Mouse (Mus musculus): Measurements from ENCODE around the gene Ltbp4. TPM values are rescaled to one million over a fixed set of nuclear protein-coding genes. Genes with fewer than 3 reads are reported as not detected.

Ltbp4 gene
- total and polyA plus RNA-seq, 3 experiments = 0.43 to 2.6 (median 1.5) TPM

GRCm38 (mm10) chr7:27328648-27329047, 8.8 kb downstream of the Ltbp4 start:
- TF ChIP-seq RAD21 (IDR thresholded peaks at IDR 0.05; ENCODE audit: low read depth, low read length) = no peak
- no peak for TF ChIP-seq USF2 (conservative IDR thresholded peaks at IDR 0.05; ENCODE audit: low read depth, low read length)
- in situ Hi-C loops (cut with MboI; ENCODE audit: low pct_ligation_motif_present, low pct_unique_long_range_greater_than_20kb, low sequenced_read_pairs) = no loop called here
- Histone ChIP-seq H3K27me3 (replicated peaks) (peaks cover 19% of the 10 kb centered on the region), H3K4me2 (ENCODE audit: insufficient read depth, low read depth, poor library complexity, severe bottlenecking) (peak overlapping the region; percentile 33; the same call in 1 of the 2 replicates), H3K9me3 (replicated peaks; ENCODE audit: low read length) (no peaks in the 10 kb centered on the region), H3K36me3 (replicated peaks in 1 of 2; ENCODE audit: control insufficient read depth in 1 of 2, insufficient read depth in 1 of 2, low read length in 1 of 2) (no peaks in the 10 kb centered on the region), H3K4me1 (ENCODE audit: control insufficient read depth in 1 of 2, insufficient read depth in 2 of 2) (peaks cover 4 to 37% of the 10 kb centered on the region in 2 experiments), H3K4me3 (replicated peaks in 1 of 3; ENCODE audit: low read depth in 2 of 3, low read length in 2 of 3, poor library complexity in 1 of 3) (no peak overlapping the region), H3K9ac (ENCODE audit: insufficient read depth, low read depth) (no peak overlapping the region), H3K27ac (ENCODE audit: insufficient read depth, low read depth) (no peak overlapping the region), H3K79me2 (replicated peaks; ENCODE audit: control insufficient read depth, extremely low read depth, insufficient read depth, poor library complexity, severe bottlenecking) (no peaks in the 10 kb centered on the region)
- dilution Hi-C loops (cut with MboI; ENCODE audit: extremely low pct_ligation_motif_present, extremely low pct_unique_long_range_greater_than_20kb, low sequenced_read_pairs) = no loop called here
- no peak for DNase-seq (ENCODE audit: extremely low read depth)

- Histone ChIP-seq H3K36me3 (replicated peaks in 1 of 2; ENCODE audit: control insufficient read depth in 1 of 2, insufficient read depth in 1 of 2, low read length in 1 of 2) (no peaks in the 10 kb centered on the region), H3K4me2 (ENCODE audit: insufficient read depth, low read depth, poor library complexity, severe bottlenecking) (no peak overlapping the region), H3K4me3 (replicated peaks in 1 of 3; ENCODE audit: low read depth in 2 of 3, low read length in 2 of 3, poor library complexity in 1 of 3) (no peak overlapping the region), H3K27me3 (replicated peaks) (peaks cover 16% of the 10 kb centered on the region), H3K4me1 (ENCODE audit: control insufficient read depth in 1 of 2, insufficient read depth in 2 of 2) (peaks cover 4 to 35% of the 10 kb centered on the region in 2 experiments), H3K27ac (ENCODE audit: insufficient read depth, low read depth) (no peak overlapping the region), H3K9ac (ENCODE audit: insufficient read depth, low read depth) (no peak overlapping the region), H3K9me3 (replicated peaks; ENCODE audit: low read length) (no peaks in the 10 kb centered on the region), H3K79me2 (replicated peaks; ENCODE audit: control insufficient read depth, extremely low read depth, insufficient read depth, poor library complexity, severe bottlenecking) (no peaks in the 10 kb centered on the region)
- no peak for DNase-seq (ENCODE audit: extremely low read depth)
- no peak for TF ChIP-seq CHD1 (IDR thresholded peaks at IDR 0.05; ENCODE audit: low read depth, low read length)
- no peak for TF ChIP-seq JUN (IDR thresholded peaks at IDR 0.05; ENCODE audit: insufficient read depth, low read depth, low read length)
- no peak for TF ChIP-seq ETS1 (conservative IDR thresholded peaks at IDR 0.05; ENCODE audit: low read depth, low read length)
- no peak for TF ChIP-seq PAX5 (IDR thresholded peaks at IDR 0.05; ENCODE audit: low read length)
- no peak for TF ChIP-seq MXI1 (IDR thresholded peaks at IDR 0.05; ENCODE audit: low read depth, low read length)
- TF ChIP-seq MAX (IDR thresholded peaks at IDR 0.05; ENCODE audit: low read length) = no peak
- TF ChIP-seq SMC3 (IDR thresholded peaks at IDR 0.05; ENCODE audit: low read depth, low read length) = no peak
- no peak for TF ChIP-seq UBTF (IDR thresholded peaks at IDR 0.05; ENCODE audit: low read depth, low read length)
- TF ChIP-seq CHD2 (IDR thresholded peaks at IDR 0.05; ENCODE audit: low read length) = no peak
- no peak for TF ChIP-seq TBP (conservative IDR thresholded peaks at IDR 0.05; ENCODE audit: low read depth, low read length)
- TF ChIP-seq RAD21 (IDR thresholded peaks at IDR 0.05; ENCODE audit: low read depth, low read length) = no peak
- no peak for TF ChIP-seq CTCF (conservative IDR thresholded peaks at IDR 0.05 in 1 of 2, IDR thresholded peaks at IDR 0.05 in 1 of 2; ENCODE audit: low read depth in 2 of 2, low read length in 2 of 2)
- no peak for TF ChIP-seq MYC (IDR thresholded peaks at IDR 0.05; ENCODE audit: low read depth, low read length)
- no peak for TF ChIP-seq BHLHE40 (IDR thresholded peaks at IDR 0.05; ENCODE audit: low read depth, low read length)
- no peak for TF ChIP-seq EP300 (IDR thresholded peaks at IDR 0.05; ENCODE audit: low read length)
- TF ChIP-seq POLR2AphosphoS2 (IDR thresholded peaks at IDR 0.05; ENCODE audit: low read depth, low read length) = no peak
- TF ChIP-seq E2F4 (IDR thresholded peaks at IDR 0.05; ENCODE audit: insufficient replicate concordance, low read depth, low read length) = no peak
- no peak for TF ChIP-seq USF2 (conservative IDR thresholded peaks at IDR 0.05; ENCODE audit: low read depth, low read length)
- no peak for TF ChIP-seq KAT2A (IDR thresholded peaks at IDR 0.05; ENCODE audit: insufficient replicate concordance, low read length)
- dilution Hi-C loops (cut with MboI; ENCODE audit: extremely low pct_ligation_motif_present, extremely low pct_unique_long_range_greater_than_20kb, low sequenced_read_pairs) = no loop called here
- in situ Hi-C loops (cut with MboI; ENCODE audit: low pct_ligation_motif_present, low pct_unique_long_range_greater_than_20kb, low sequenced_read_pairs) = no loop called here
These were observed 9.3 kb downstream of the Ltbp4 start for GRCm38 (mm10) chr7:27328161-27328560.
